Mouse (Mus musculus): Measurements from ENCODE around the gene Gm36028. TPM values are rescaled to one million over a fixed set of nuclear protein-coding genes. Genes with fewer than 3 reads are reported as not detected.

The Gm36028 gene
- polyA plus RNA-seq, 1 experiment, result not detected

DNA sequence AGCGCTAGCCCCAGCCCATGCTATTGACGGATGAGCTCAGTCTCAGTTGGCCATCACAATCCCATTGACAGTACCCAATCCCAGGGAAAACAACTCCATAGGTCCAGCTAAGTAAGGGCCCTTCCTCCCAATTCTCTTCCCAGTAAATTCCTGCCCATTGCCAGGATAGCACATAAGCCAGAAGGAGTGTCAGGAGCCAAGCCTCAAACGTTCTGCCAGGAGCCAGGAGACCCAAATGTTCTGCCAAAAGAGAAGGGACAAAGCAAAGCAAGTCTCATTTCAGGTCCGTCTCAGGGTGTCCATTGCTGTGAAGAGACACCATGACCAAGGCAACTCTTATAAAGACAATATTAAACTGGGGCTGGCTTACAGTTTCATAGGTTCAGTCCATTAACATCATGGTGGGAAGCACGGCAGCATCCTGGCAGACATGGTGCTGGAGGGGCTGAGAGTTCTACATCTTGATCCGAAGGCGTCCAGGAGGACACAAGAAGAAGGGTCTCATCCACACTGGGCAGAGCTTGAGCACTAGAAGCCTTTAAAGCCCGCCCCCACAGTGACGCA, 57.5 kb downstream of the Gm36028 start:
- H3K9ac ChIP-seq (ENCODE audit: low read depth, poor library complexity, severe bottlenecking), result no peak overlapping the region
- no peak overlapping the region for H3K4me3 ChIP-seq (ENCODE audit: low read depth, low read length)
- H3K27ac ChIP-seq (ENCODE audit: insufficient read depth, low read length), result no peak overlapping the region
- no peak for TF ChIP-seq EP300 (IDR thresholded peaks at IDR 0.05; ENCODE audit: insufficient read depth, low read depth, low read length)
- no peak for TF ChIP-seq CTCF (IDR thresholded peaks at IDR 0.05; ENCODE audit: low read depth, low read length)
- no peak for TF ChIP-seq POLR2A (IDR thresholded peaks at IDR 0.05; ENCODE audit: insufficient read depth, low read length)
- H3K4me1 ChIP-seq (ENCODE audit: control insufficient read depth, insufficient read depth, low read length), result no peaks in the 10 kb centered on the region
- no peaks in the 10 kb centered on the region for H3K9me3 ChIP-seq (replicated peaks; ENCODE audit: control insufficient read depth, insufficient read depth, low read length, poor library complexity, severe bottlenecking)
- no peaks in the 10 kb centered on the region for H3K27me3 ChIP-seq (ENCODE audit: control insufficient read depth, insufficient read depth, low read length, poor library complexity, severe bottlenecking)
- H3K36me3 ChIP-seq (ENCODE audit: control insufficient read depth, insufficient read depth, low read length, poor library complexity, severe bottlenecking), result no peaks in the 10 kb centered on the region; the same call in 1 of the 2 replicates

DNA sequence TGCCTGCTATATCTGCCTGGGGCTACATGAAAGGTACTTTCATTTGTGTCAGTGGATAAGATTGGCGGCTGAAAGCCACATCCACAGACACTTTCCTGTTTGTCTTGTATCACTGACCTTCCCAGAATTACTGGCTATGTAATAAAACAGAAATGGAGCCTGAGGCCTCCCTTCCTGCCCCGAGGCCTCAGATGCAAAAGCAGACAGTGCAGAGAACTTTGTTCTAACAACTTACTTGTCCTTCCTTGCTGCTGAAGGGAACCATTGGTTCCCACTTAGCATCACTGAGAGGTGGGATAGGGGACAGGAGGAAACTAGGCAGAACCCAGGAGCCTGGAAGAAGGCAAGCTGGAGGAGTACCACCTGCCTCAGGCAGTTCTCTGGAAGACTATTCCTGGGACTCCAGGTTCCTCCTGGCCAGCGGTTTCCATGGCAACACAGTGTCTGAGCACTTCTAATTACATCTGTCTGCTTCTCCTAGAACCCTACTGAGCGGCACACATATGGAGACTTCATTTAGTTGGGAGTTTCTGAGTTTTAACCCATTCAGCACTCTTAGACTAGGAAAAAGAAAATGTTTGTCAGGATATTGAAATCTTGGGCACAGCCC, 58.2 kb downstream of the Gm36028 start:
- Histone ChIP-seq H3K36me3 (ENCODE audit: control insufficient read depth, insufficient read depth, low read length, poor library complexity, severe bottlenecking) (no peaks in the 10 kb centered on the region; the same call in 1 of the 2 replicates), H3K27me3 (ENCODE audit: control insufficient read depth, insufficient read depth, low read length, poor library complexity, severe bottlenecking) (no peaks in the 10 kb centered on the region), H3K9ac (ENCODE audit: low read depth, poor library complexity, severe bottlenecking) (no peak overlapping the region), H3K9me3 (replicated peaks; ENCODE audit: control insufficient read depth, insufficient read depth, low read length, poor library complexity, severe bottlenecking) (no peaks in the 10 kb centered on the region), H3K4me3 (ENCODE audit: low read depth, low read length) (no peak overlapping the region), H3K27ac (ENCODE audit: insufficient read depth, low read length) (no peak overlapping the region), H3K4me1 (ENCODE audit: control insufficient read depth, insufficient read depth, low read length) (no peaks in the 10 kb centered on the region)
- no peak for TF ChIP-seq CTCF (IDR thresholded peaks at IDR 0.05; ENCODE audit: low read depth, low read length)
- no peak for TF ChIP-seq POLR2A (IDR thresholded peaks at IDR 0.05; ENCODE audit: insufficient read depth, low read length)
- TF ChIP-seq EP300 (IDR thresholded peaks at IDR 0.05; ENCODE audit: insufficient read depth, low read depth, low read length), result no peak

DNA sequence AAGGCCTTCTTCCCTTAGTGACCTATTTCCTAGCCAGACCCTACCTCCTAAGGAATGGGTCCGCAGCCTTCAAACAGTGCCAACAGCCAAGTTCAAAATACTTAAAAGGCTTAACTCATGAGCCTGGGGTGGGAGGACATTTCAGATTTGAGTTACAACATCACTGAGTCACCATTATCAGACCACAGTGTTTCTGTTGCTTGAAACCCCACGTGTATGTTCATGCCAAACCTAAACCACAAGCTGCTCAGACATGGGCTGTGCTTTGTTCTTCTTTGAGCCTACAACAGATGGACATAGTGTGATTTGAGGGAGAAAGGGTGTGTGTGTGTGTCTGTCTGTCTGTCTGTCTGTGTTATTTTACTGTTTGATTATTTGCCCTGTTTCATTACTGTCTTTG, 59.8 kb downstream of the Gm36028 start:
- H3K27me3 ChIP-seq (ENCODE audit: control insufficient read depth, insufficient read depth, low read length, poor library complexity, severe bottlenecking), result no peaks in the 10 kb centered on the region
- no peaks in the 10 kb centered on the region for H3K9me3 ChIP-seq (replicated peaks; ENCODE audit: control insufficient read depth, insufficient read depth, low read length, poor library complexity, severe bottlenecking)
- no peak for TF ChIP-seq EP300 (IDR thresholded peaks at IDR 0.05; ENCODE audit: insufficient read depth, low read depth, low read length)
- TF ChIP-seq POLR2A (IDR thresholded peaks at IDR 0.05; ENCODE audit: insufficient read depth, low read length), result no peak
- no peak for TF ChIP-seq CTCF (IDR thresholded peaks at IDR 0.05; ENCODE audit: low read depth, low read length)
- no peaks in the 10 kb centered on the region; the same call in 1 of the 2 replicates for H3K36me3 ChIP-seq (ENCODE audit: control insufficient read depth, insufficient read depth, low read length, poor library complexity, severe bottlenecking)
- H3K4me1 ChIP-seq (ENCODE audit: control insufficient read depth, insufficient read depth, low read length), result no peaks in the 10 kb centered on the region
- no peak overlapping the region for H3K9ac ChIP-seq (ENCODE audit: low read depth, poor library complexity, severe bottlenecking)
- H3K4me3 ChIP-seq (ENCODE audit: low read depth, low read length), result no peak overlapping the region
- no peak overlapping the region for H3K27ac ChIP-seq (ENCODE audit: insufficient read depth, low read length)

Other genes starting within 250 kb of the Gm36028 start
- gene Ndufb4, start 206.7 kb downstream of the Gm36028 start, polyA plus RNA-seq (2011; ENCODE audit: insufficient read depth, insufficient read length, low read depth, missing spikeins), result 79.1 and 93.9 TPM in 2 replicates
- 53.1 and 56.4 TPM in 2 replicates for gene Fstl1, start 84.3 kb downstream of the Gm36028 start, polyA plus RNA-seq (2011; ENCODE audit: insufficient read depth, insufficient read length, low read depth, missing spikeins)
- gene Lrrc58, start 7.2 kb upstream of the Gm36028 start, polyA plus RNA-seq (2011; ENCODE audit: insufficient read depth, insufficient read length, low read depth, missing spikeins), result 60.4 and 61.3 TPM in 2 replicates
- gene Gpr156, start 55.4 kb upstream of the Gm36028 start, polyA plus RNA-seq (2011; ENCODE audit: insufficient read depth, insufficient read length, low read depth, missing spikeins), result 0.20 TPM in 1 of 2 replicates, not detected in the other
- gene Gsk3b, start 227.9 kb upstream of the Gm36028 start, polyA plus RNA-seq (2011; ENCODE audit: insufficient read depth, insufficient read length, low read depth, missing spikeins), result 47.8 and 51.6 TPM in 2 replicates

Data from ES-Bruce4 (cell line).